Mouse (Mus musculus) testis, postnatal 14 days (tissue): ENCODE measurements around the gene Ccn2.
"Not testable (repeated sequence)": the region's sequence is repeated elsewhere in the genome, so short reads cannot be mapped to it uniquely, and the experiment has no call there.

Source experiments
- DNase-seq: peaks from one replicate; pipeline ENCODE4 v3.0.0; 2021; ENCODE audit warnings: low spot score

Gene Ccn2

GRCm38 (mm10) chr10:24603035-24603434 lies 7.8 kb downstream of the Ccn2 start:
- no peak for DNase-seq

- DNase-seq: no peak
These were observed 8.5 kb downstream of the Ccn2 start for GRCm38 (mm10) chr10:24603727-24604126.

- DNase-seq: no peak
These were observed 13.9 kb downstream of the Ccn2 start for GRCm38 (mm10) chr10:24609146-24609545.

- DNase-seq: peak; percentile 71
These were observed 14.5 kb downstream of the Ccn2 start for GRCm38 (mm10) chr10:24609766-24610165.

- DNase-seq: no peak
These were observed 19.5 kb downstream of the Ccn2 start for GRCm38 (mm10) chr10:24614726-24615125.

- DNase-seq: no peak
These were observed 20.6 kb downstream of the Ccn2 start for GRCm38 (mm10) chr10:24615799-24616198.

- not testable (repeated sequence) for DNase-seq
These were observed 21.3 kb downstream of the Ccn2 start for GRCm38 (mm10) chr10:24616572-24616971.

- no peak for DNase-seq
These were observed 26.3 kb downstream of the Ccn2 start for GRCm38 (mm10) chr10:24621572-24621971.

GRCm38 (mm10) chr10:24622586-24622985 lies 27.3 kb downstream of the Ccn2 start:
- DNase-seq: peak; percentile 72

- DNase-seq: peak; percentile 73
These were observed 29.9 kb downstream of the Ccn2 start for GRCm38 (mm10) chr10:24625060-24625701.

- no peak for DNase-seq
These were observed 32.0 kb downstream of the Ccn2 start for GRCm38 (mm10) chr10:24627262-24627661.

- no peak for DNase-seq
These were observed 33.2 kb downstream of the Ccn2 start for GRCm38 (mm10) chr10:24628466-24628865.

- DNase-seq: no peak
These were observed 34.0 kb downstream of the Ccn2 start for GRCm38 (mm10) chr10:24629086-24629720.

- DNase-seq: peak; percentile 62
These were observed 35.3 kb downstream of the Ccn2 start for GRCm38 (mm10) chr10:24630469-24631081.

GRCm38 (mm10) chr10:24631122-24631521 lies 35.9 kb downstream of the Ccn2 start:
- DNase-seq: no peak

GRCm38 (mm10) chr10:24634288-24634687 lies 39.0 kb downstream of the Ccn2 start:
- no peak for DNase-seq

GRCm38 (mm10) chr10:24635331-24635815 lies 40.1 kb downstream of the Ccn2 start:
- no peak for DNase-seq

- DNase-seq: no peak
These were observed 40.6 kb downstream of the Ccn2 start for GRCm38 (mm10) chr10:24635884-24636283.

GRCm38 (mm10) chr10:24636986-24637385 lies 41.7 kb downstream of the Ccn2 start:
- DNase-seq: peak; percentile 41

- no peak for DNase-seq
These were observed 43.2 kb downstream of the Ccn2 start for GRCm38 (mm10) chr10:24638306-24639070.

- no peak for DNase-seq
These were observed 44.4 kb downstream of the Ccn2 start for GRCm38 (mm10) chr10:24639596-24639995.

- DNase-seq: no peak
These were observed 45.1 kb downstream of the Ccn2 start for GRCm38 (mm10) chr10:24640186-24640875.
